Mouse (Mus musculus) G1E-ER4 (cell line): ENCODE data around the gene Maco1. TPM values are rescaled to one million over a fixed set of nuclear protein-coding genes. Genes with fewer than 3 reads are reported as not detected.

Experiments
- GATA1 ChIP-seq: IDR thresholded peaks from one replicate; pipeline ENCODE4 v1.8.0; 2012; ENCODE audit warnings: low read length, inconsistent platforms
- polyA plus RNA-seq: library from polyadenylated mRNA; stranded (reverse); fragments of >175 nt; gene quantifications from 2 replicates; pipeline ENCODE4 v1.2.3, GENCODE M21; 2012

Gene Maco1
- polyA plus RNA-seq, 1 experiment = 10.0 TPM

GRCm38 (mm10) chr4:134796581-134797361 is 56.4 kb downstream of the Maco1 start:
- TF ChIP-seq GATA1 = no peak

- no peak for TF ChIP-seq GATA1
These were observed 57.2 kb downstream of the Maco1 start for GRCm38 (mm10) chr4:134795819-134796485.

DNA sequence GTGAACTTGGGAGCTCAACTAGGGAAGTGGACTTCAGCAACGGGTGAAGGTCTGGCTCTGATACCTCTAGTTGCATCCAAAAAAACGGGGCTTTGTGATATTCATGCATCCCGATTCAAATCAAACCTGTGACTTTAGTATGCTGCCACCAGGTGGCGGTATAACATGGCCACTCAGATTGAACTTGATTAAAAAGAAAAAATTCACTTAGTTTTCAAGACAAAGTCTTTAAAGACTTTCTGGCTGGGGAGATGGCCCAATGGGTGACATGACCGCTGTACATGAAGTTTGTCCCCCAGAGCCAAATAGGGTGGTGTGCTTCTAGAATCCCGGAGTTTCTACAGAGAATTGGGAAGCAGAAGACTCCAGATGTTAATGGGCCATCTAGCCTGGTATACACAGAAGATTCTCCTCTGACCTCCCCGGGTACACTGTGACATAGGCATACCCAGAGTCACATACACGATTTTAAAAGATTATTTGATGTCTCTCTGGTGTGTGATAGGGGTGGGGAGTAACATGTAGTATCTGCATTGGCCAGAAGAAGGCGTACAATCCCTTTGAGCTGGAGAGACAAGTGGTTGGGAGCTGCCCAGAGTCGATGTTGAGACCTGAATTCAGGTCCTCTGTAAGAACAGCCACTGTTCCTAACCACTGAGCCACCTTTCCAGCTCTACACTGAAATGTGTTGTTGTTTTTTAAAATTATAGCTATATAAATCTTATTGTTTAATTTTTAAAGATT is 59.8 kb downstream of the Maco1 start:
- TF ChIP-seq GATA1 = no peak

- TF ChIP-seq GATA1 = no peak
These were observed 61.4 kb downstream of the Maco1 start for GRCm38 (mm10) chr4:134791731-134792130.

DNA sequence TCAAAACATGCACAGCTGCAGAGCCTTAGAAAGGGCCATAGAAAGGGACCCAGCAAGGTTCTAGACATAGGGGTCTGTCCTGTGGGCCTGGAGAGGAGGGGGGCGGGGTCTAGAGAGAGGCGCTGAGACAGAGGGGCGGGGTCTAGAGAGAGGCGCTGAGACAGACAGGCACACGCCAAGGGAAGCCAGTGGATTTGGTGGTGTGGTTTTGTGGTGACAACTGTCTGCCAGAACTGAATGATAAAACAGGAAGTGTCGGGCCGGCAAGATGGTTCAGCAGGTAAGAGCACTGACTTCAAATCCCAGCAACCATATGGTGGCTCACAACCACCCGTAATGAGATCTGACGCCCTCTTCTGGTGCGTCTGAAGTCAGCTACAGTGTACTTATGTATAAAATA is 66.2 kb downstream of the Maco1 start:
- no peak for TF ChIP-seq GATA1

DNA sequence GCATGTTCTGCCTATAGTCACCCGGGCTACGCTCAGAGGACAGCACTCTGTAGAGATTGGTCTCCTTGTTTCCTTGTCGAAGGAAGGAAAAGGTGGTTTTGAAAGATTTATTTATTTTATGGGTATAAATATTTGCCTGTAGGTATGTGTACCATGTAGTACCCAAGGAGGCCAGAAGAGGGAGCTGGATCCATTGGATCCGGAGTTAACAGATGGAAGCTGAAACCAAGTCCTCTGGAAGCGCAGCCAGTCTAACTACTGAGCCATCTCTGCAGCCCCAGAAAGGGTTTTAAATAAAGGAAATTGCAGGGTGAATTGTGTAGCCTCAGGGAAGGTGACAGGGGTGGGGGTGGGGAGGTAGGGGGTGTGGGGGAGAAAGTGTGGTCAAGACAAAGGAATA is 68.4 kb downstream of the Maco1 start:
- TF ChIP-seq GATA1 = no peak

DNA sequence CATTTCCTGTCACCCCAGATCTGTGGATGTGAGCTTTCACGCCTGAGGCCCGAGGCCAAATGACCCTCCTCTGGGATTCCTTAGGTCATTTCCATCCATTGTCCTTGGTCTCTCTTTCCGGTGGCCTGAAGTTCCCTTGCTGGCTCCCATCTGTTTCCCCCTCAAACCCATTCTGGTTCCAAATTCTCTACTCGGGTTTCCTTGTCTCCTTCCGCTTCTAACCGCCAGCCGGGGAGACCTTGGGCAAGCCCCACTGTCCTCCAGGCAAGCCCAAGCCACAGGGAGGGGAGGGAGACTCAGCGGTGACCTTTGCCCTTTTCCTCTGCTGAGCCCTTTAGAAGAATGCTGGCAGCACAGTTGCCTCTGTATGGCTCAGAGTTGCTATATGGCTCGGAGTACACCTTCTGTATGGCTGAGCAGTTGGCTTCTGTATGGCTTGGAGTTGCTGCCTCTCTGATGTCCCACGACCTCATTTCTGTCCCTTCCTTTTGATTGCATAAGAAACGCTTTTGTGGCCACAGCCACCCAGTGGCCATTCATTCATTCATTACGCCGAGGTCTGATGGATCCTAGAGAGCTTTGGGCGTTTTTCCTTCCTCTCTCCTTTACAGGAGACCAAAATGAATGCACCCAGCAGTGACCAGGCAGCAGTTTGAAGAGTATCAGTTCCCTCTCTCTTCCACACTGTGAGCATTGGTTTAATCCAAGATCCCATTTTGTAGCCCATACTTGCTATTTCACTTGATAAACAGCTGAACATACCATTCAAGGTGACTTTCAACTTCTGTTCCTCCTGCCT is 73.8 kb downstream of the Maco1 start:
- TF ChIP-seq GATA1 = no peak

DNA sequence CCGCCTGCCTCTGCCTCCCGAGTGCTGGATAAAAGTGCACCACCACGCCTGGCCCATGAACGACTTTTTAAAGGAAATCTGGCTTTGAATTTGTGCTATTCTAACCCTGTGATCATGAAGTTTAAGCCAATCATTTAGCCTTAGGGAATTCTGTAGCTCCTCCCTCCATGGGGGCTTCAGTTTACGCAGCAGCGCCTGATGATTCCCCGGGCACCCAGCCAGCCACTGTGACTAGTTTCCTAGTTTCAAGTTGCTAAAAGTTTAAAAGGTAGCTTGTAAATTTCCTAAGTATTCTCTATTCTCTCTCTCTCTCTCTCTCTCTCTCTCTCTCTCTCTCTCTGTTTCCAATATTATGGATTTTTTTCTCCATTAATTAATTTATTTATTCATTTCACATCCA is 76.9 kb downstream of the Maco1 start:
- no peak for TF ChIP-seq GATA1

GRCm38 (mm10) chr4:134775234-134775944 is 77.8 kb downstream of the Maco1 start:
- TF ChIP-seq GATA1 = no peak

- no peak for TF ChIP-seq GATA1
These were observed 79.0 kb downstream of the Maco1 start for GRCm38 (mm10) chr4:134774126-134774525.

DNA sequence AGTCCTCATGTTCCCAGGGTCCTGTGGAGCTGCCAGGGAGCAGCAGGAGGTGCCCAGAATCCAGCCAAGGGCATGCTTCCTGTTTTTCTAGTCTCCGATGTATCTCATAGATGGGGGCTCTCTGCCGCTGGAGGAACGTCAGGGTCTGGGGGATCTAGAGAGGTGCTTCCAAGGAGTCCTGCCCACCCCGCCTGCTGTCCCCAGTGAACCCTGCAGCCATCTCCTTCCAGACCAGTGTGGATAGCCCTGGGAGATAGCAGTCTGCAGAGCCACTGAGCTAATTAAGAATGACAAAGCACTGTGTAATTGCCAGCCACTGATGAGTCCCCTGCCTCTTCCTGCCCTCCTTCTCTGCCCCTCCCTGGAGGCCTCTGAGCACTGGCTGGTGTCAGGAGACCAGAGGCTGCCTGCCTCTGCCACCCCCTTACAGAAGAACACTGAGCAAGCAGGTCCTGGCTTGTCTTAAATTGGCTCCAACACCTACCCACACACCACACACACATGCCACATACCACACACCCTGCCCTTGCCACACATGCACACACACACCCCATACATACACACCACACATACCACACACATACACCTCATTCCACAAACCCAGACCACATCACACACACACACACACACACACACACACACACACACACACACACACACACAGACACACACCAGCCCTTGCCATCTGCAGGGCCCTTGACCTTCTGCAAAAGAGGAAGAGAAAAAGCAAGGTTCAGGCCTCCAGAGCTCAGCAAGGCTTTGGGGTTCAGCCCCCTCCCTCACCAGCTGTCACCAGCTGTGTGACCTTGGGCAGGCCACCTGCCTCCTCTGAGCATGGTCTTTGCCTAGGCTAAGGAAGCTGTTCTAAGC is 80.1 kb downstream of the Maco1 start:
- no peak for TF ChIP-seq GATA1

DNA sequence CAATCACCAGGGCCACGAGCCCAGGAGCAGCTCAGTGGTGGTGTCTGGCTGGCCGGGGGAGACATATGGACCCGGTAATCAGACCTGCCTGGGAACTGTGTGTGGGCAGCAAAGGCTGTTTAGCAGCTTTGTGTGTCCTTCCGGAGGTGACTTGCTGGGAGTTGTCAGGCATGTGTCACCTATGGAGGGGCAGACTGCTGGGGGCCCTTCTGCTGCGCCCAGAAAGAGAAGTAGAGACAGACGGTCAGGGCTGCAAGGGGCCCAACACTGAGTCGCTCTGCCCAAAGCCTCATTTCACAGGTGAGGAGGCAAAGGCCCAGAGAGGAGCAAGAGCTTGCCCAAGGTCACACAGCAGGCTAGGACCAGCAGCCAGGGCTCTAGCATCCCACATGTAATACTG is 83.3 kb downstream of the Maco1 start:
- TF ChIP-seq GATA1 = no peak

GRCm38 (mm10) chr4:134769081-134769811 is 83.9 kb downstream of the Maco1 start:
- no peak for TF ChIP-seq GATA1
